Mouse (Mus musculus) common myeloid progenitor, adult 5-6 weeks (primary cell): ENCODE measurements around the gene Stx16. TPM values are rescaled to one million over a fixed set of nuclear protein-coding genes. Genes with fewer than 3 reads are reported as not detected.

Experiments used
- ATAC-seq: replicated peaks from 2 replicates; pipeline ENCODE4 v1.8.0; 2016; ENCODE audit warnings: low read depth, mild to moderate bottlenecking, moderate TSS enrichment, inconsistent platforms; ENCODE audit not compliant: poor library complexity, severe bottlenecking
- total RNA-seq: library from RNA; stranded (forward); fragments of 200-1000, 187-1606 nt; gene quantifications from 2 replicates; pipeline ENCODE4 v1.2.3, GENCODE M21; 2017

The Stx16 gene
- total RNA-seq, 1 experiment from 2014 or later, result 35.0 TPM

GRCm38 (mm10) chr2:174121411-174121947 lies 45.4 kb downstream of the Stx16 start:
- ATAC-seq, result no peak

- ATAC-seq, result no peak
Observed at GRCm38 (mm10) chr2:174122331-174122730, 46.2 kb downstream of the Stx16 start.

DNA sequence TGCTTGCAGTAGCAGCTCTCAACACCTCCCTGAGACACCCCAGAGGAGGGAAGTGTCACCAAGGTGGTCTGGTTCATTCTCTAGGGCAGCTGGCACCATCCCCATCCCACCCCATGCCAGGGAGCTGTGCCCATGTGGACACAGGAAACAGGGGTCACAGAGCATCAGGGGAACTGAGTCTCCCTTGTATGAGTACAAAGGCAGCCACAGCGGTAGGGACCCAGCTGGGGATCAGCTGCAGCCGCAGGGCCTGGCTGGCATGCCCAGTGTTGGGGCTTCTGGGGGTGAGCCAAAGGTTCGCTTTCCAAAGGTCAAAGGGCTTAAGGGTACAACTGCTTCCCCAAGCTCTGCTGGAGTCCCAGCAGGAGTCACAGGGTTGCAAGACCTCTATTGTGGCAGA lies 47.6 kb downstream of the Stx16 start:
- ATAC-seq, result no peak

- ATAC-seq, result peak; percentile 78
Observed at GRCm38 (mm10) chr2:174126522-174127375, 50.6 kb downstream of the Stx16 start.

DNA sequence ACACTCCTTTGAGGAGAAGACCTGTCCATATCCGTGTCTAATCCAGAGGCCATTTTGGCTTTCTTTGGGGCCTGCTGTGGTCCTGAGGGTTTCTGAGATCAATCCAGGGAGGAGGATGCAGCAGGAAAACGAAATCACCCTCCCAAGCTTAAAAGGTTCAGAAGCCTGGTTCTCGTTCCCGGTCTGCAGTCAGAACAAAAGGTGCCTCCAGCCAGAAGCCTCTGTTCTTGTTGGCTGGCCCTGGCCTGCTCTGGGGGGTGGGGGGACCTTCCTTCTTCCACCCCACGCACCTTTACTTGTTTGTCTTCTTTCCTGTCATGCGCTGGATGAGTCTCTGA lies 51.2 kb downstream of the Stx16 start:
- ATAC-seq, result no peak

DNA sequence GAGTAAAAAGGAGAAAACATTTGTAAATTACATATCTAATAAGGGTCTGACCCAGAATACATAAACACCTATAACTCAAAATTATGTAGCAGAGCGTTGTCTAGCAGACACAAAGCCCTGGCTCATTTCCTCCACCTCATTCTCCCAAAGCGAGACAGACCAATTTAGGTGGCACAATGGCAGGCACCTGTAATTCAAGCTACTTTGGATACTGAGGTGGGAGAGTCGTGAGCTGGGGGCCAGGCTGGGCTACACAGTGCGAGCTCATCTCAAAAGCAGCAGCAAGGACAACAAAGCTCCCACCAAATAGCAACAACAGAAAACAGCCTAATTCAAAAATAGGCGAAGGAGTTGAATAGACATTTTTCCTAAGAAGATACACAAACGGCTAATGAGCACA lies 52.8 kb downstream of the Stx16 start:
- no peak for ATAC-seq

GRCm38 (mm10) chr2:174130468-174131097 lies 54.5 kb downstream of the Stx16 start:
- no peak for ATAC-seq

GRCm38 (mm10) chr2:174132413-174132969 lies 56.4 kb downstream of the Stx16 start:
- ATAC-seq, result no peak

Other genes with a start within 250 kb of the Stx16 start
- gene Npepl1, start 34.0 kb downstream of the Stx16 start, total RNA-seq, result 33.5 and 34.8 TPM in 2 replicates
- 226 and 282 TPM in 2 replicates for gene Gnas, start 208.0 kb downstream of the Stx16 start, total RNA-seq